Mouse (Mus musculus): Measurements from ENCODE around the gene Ankrd40. TPM values are rescaled to one million over a fixed set of nuclear protein-coding genes. Genes with fewer than 3 reads are reported as not detected.

Ankrd40 gene
- polyA plus RNA-seq (2015; fragmentation: Nextera tagmentation; extraction: Ambion mirVana), result 13.3 TPM in 2 replicates

DNA sequence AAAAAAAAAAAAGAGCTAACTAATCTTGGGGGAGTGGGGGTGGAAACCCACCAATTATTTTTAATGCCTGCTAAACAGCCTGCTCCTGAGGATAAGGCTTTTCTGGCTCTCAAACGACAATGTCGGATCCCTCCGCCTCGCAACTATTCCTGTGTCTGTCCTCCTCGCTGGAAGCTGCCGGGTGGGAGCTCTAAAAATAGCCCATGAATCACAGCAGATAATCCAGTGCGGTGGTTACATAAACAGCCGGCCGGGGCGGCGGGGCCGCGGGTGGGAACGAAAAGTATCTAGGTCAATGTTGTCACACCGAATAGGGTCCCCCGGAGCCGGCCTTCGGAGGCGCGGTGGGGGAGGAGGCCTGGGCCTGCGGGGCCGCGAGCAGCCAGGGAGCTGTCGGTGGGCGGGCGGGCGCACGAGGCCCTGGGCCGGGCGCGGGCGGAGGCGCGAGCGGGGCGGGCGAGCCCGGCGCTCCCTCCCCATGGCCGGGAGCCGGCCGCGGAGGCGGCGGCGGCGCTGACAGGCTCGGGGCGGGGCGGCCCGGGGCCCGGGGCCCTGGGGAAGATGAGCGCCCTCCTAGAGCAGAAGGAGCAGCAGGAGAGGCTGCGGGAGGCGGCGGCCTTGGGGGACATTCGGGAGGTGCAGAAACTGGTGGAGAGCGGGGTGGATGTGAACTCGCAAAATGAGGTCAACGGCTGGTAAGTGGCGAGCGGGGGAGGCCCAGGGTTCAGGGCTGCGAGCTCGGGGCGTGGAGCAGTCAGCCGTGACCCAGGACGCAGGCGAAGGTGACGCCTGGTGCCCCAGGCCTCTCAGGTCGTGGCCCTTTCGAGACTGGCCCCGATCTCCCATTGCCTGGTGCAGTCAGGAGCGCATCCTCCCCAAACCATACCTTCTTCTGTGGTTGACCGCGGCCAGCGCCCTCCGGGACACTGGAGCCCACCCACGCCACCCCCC is at the start of gene Ankrd40:
Gene Ankrd40 (plus strand): TSS at position 309 of the 951 bp plus-strand sequence.

DNA sequence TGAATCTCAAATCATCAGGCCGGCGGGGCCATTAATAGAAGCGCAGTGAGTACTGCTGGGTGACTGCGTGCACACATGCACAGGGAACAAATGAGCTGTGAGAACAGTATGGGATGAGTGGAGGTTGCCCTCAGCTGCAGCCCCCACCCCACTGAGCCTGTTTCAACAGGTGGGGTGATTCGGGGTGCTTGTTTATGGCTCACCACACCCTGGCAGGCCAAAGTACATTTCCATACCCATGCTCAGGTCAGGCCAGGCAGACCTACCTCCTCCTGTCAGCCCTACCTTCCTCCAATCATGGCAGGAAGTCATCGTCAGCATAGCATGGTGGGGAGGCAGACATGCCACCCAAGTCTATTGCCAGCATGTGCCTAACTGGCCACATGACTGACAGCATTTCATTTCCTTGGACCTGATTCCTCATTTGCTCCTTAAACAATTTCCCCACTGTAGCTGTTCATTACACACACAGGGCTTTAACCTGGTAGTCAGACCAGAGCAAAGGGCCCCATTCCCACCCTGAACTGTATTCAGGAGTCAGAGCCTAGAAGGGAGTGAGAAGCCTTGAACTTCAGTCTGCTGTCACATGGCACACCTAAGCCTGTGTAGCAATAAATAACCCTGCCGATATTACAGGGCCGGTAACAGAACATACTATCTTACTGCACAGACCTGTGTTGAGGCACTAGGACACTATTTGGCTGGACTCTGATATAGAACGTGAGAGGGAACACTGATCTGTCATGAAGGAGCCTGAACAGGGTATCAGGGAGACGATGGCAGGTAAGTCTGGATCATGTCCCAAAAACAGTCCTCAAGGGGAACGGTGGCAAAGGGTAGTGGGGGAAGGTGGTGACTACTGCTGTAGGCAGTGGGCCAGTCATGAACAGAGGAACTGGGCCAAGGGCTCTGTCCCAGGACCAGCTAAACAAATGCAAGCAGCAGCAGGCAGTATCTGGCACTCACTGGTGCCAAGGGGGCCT is 46.3 kb upstream of the Ankrd40 start, which contains the start of gene Gm21885:
Gene Gm21885 (plus strand): TSS at position 675 of the 983 bp plus-strand sequence.

DNA sequence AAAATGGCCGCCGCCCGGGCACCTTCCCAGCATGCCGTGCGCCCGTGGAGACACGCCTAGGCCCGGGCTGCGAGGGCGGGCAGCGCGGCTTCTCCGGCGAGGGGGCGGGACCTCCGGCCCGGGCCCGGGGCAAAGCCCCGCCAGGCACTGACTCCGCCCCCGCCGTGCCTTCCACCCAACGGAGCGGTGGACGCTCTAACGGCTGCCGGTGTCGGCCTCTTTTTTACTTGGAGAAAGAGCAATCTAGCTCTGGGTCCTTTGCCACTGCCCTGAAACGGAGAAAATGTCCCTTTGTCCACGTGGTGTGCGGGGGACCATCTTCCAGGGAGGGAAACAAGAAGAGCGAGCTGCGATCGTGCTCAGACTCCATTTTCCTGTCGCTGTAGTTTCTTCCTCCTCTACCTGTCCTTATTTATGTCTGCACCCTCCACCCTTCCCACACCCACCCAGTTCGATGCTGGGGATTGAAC is 5.8 kb upstream of the Ankrd40 start, which contains the start of gene Luc7l3:
Gene Luc7l3 (minus strand): TSS at position 58 of the 470 bp plus-strand sequence.

Other genes starting within 250 kb of the Ankrd40 start
- gene Tob1, start 116.5 kb upstream of the Ankrd40 start, polyA plus RNA-seq (2015; fragmentation: Nextera tagmentation; extraction: Ambion mirVana), result 19.5 and 26.2 TPM in 2 replicates
- gene Wfikkn2, start 82.0 kb upstream of the Ankrd40 start, polyA plus RNA-seq (2015; fragmentation: Nextera tagmentation; extraction: Ambion mirVana), result 2.9 and 3.0 TPM in 2 replicates
- not detected in 2 replicates for gene Gm21885, start 46.1 kb upstream of the Ankrd40 start, polyA plus RNA-seq (2015; fragmentation: Nextera tagmentation; extraction: Ambion mirVana)
- 44.7 and 52.8 TPM in 2 replicates for gene Luc7l3, start 6.0 kb upstream of the Ankrd40 start, polyA plus RNA-seq (2015; fragmentation: Nextera tagmentation; extraction: Ambion mirVana)
- gene Abcc3, start 65.0 kb downstream of the Ankrd40 start, polyA plus RNA-seq (2015; fragmentation: Nextera tagmentation; extraction: Ambion mirVana), result 36.0 and 41.3 TPM in 2 replicates
- gene Cacna1g, start 146.2 kb downstream of the Ankrd40 start, polyA plus RNA-seq (2015; fragmentation: Nextera tagmentation; extraction: Ambion mirVana), result 2.3 and 2.5 TPM in 2 replicates
- gene Spata20, start 158.2 kb downstream of the Ankrd40 start, polyA plus RNA-seq (2015; fragmentation: Nextera tagmentation; extraction: Ambion mirVana), result 0.16 and 0.23 TPM in 2 replicates
- 18.2 and 22.5 TPM in 2 replicates for gene Epn3, start 172.0 kb downstream of the Ankrd40 start, polyA plus RNA-seq (2015; fragmentation: Nextera tagmentation; extraction: Ambion mirVana)
- 0.41 and 1.2 TPM in 2 replicates for gene Mycbpap, start 193.7 kb downstream of the Ankrd40 start, polyA plus RNA-seq (2015; fragmentation: Nextera tagmentation; extraction: Ambion mirVana)
- gene Rsad1, start 221.3 kb downstream of the Ankrd40 start, polyA plus RNA-seq (2015; fragmentation: Nextera tagmentation; extraction: Ambion mirVana), result 2.2 and 3.3 TPM in 2 replicates
- 0.58 and 0.79 TPM in 2 replicates for gene Chad, start 237.0 kb downstream of the Ankrd40 start, polyA plus RNA-seq (2015; fragmentation: Nextera tagmentation; extraction: Ambion mirVana)